Mouse (Mus musculus) forebrain, embryonic 12.5 days (tissue): ENCODE measurements around the gene Gm10203. TPM values are rescaled to one million over a fixed set of nuclear protein-coding genes. Genes with fewer than 3 reads are reported as not detected.
"Not testable (repeated sequence)": the region's sequence is repeated elsewhere in the genome, so short reads cannot be mapped to it uniquely, and the experiment has no call there.

ENCODE experiments used
- ATAC-seq: fragments of 200-750 bp; cut with Nextera tagmentation; 2 replicates; pipeline ENCODE4 v1.8.0; 2017; ENCODE audit warnings: moderate TSS enrichment; ENCODE audit not compliant: low FRiP score
- H3K27ac ChIP-seq: fragments of 300-500 bp; sonication (generic); 2 replicates; pipeline ENCODE4 v1.5.1; 2016; ENCODE audit warnings: mild to moderate bottlenecking
- H3K27me3 ChIP-seq: fragments of 300-500 bp; sonication (generic); 2 replicates; pipeline ENCODE4 v1.6.1; 2016; ENCODE audit warnings: mild to moderate bottlenecking
- H3K36me3 ChIP-seq: fragments of 300-500 bp; sonication (generic); replicated peaks from 2 replicates; pipeline ENCODE4 v1.6.1; 2016; ENCODE audit warnings: mild to moderate bottlenecking
- H3K4me1 ChIP-seq: fragments of 300-500 bp; sonication (generic); 2 replicates; pipeline ENCODE4 v1.6.1; 2016
- H3K4me2 ChIP-seq: fragments of 300-500 bp; sonication (generic); 2 replicates; pipeline ENCODE4 v1.6.1; 2016; ENCODE audit warnings: mild to moderate bottlenecking, moderate library complexity
- H3K4me3 ChIP-seq: fragments of 300-500 bp; sonication (generic); replicated peaks from 2 replicates; pipeline ENCODE4 v1.5.1; 2016; ENCODE audit warnings: mild to moderate bottlenecking
- H3K9ac ChIP-seq: fragments of 300-500 bp; sonication (generic); 2 replicates; pipeline ENCODE4 v1.6.1; 2016; ENCODE audit warnings: mild to moderate bottlenecking
- H3K9me3 ChIP-seq: fragments of 300-500 bp; sonication (generic); 2 replicates; pipeline ENCODE4 v1.6.1; 2016
- WGBS: fragments of 180-500 bp; shearing (Covaris S2); methylation state at CpG from one replicate; pipeline ENCODE4 v1.1.7; 2016; 5-methylcytosine and 5-hydroxymethylcytosine counted together
- polyA plus RNA-seq: library from polyadenylated mRNA; unstranded; fragments of >200 nt; fragmentation: Nextera tagmentation; extraction: Ambion mirVana; gene quantifications from 2 replicates; pipeline ENCODE4 v1.2.1, GENCODE M21; 2016

The Gm10203 gene
- polyA plus RNA-seq, result not detected in 2 replicates

GRCm38 (mm10) chr6:149129870-149130269 lies at the start of gene Gm10203:
Gene Gm10203 (plus strand): TSS chr6:149130170.
- ATAC-seq, H3K4me2 ChIP-seq, H3K9me3 ChIP-seq, H3K27me3 ChIP-seq, H3K27ac ChIP-seq, H3K36me3 ChIP-seq, H3K4me3 ChIP-seq, H3K9ac ChIP-seq: not testable (repeated sequence)
- peaks cover 15% of the 10 kb centered on the region for H3K4me1 ChIP-seq
- WGBS, result 76% methylated on average over 8 of the region's 8 CpGs

- Histone ChIP-seq H3K4me2 (no peak overlapping the region), H3K4me1 (no peaks in the 10 kb centered on the region), H3K36me3 (no peaks in the 10 kb centered on the region), H3K9me3 (no peaks in the 10 kb centered on the region), H3K9ac (no peak overlapping the region), H3K27ac (no peak overlapping the region), H3K27me3 (no peaks in the 10 kb centered on the region), H3K4me3 (no peak overlapping the region)
- 97% methylated on average over 6 of the region's 6 CpGs for WGBS
- ATAC-seq, result no peak
Observed at GRCm38 (mm10) chr6:149092406-149092805, 37.6 kb upstream of the Gm10203 start.

- 77% methylated on average over 5 of the region's 5 CpGs for WGBS
- ATAC-seq, result no peak
Observed at GRCm38 (mm10) chr6:149093465-149093864, 36.5 kb upstream of the Gm10203 start.

GRCm38 (mm10) chr6:149094555-149094954 lies 35.4 kb upstream of the Gm10203 start:
- H3K27ac ChIP-seq, result no peak overlapping the region
- no peak overlapping the region for H3K9ac ChIP-seq
- no peak overlapping the region for H3K4me2 ChIP-seq
- 85% methylated on average over 1 of the region's 1 CpGs for WGBS
- no peaks in the 10 kb centered on the region for H3K27me3 ChIP-seq
- ATAC-seq, result no peak
- H3K4me1 ChIP-seq, result peaks cover 5% of the 10 kb centered on the region
- H3K4me3 ChIP-seq, result no peak overlapping the region
- no peaks in the 10 kb centered on the region for H3K36me3 ChIP-seq
- no peaks in the 10 kb centered on the region for H3K9me3 ChIP-seq

More at GRCm38 (mm10) chr6:149093465-149093864, 36.5 kb upstream of the Gm10203 start:
- Histone ChIP-seq H3K4me2 (no peak overlapping the region), H3K4me3 (no peak overlapping the region), H3K27me3 (no peaks in the 10 kb centered on the region), H3K4me1 (no peaks in the 10 kb centered on the region), H3K36me3 (no peaks in the 10 kb centered on the region), H3K9ac (no peak overlapping the region), H3K9me3 (no peaks in the 10 kb centered on the region), H3K27ac (no peak overlapping the region)

- Histone ChIP-seq H3K4me3 (no peak overlapping the region), H3K4me1 (peaks cover 7% of the 10 kb centered on the region), H3K9me3 (no peaks in the 10 kb centered on the region), H3K27ac (no peak overlapping the region), H3K9ac (no peak overlapping the region), H3K4me2 (no peak overlapping the region), H3K27me3 (no peaks in the 10 kb centered on the region), H3K36me3 (no peaks in the 10 kb centered on the region)
- WGBS, result 73% methylated on average over 6 of the region's 6 CpGs
- ATAC-seq, result no peak
Observed at GRCm38 (mm10) chr6:149095389-149095788, 34.6 kb upstream of the Gm10203 start.

- H3K36me3 ChIP-seq, result no peaks in the 10 kb centered on the region
- H3K9me3 ChIP-seq, result no peaks in the 10 kb centered on the region
- no peaks in the 10 kb centered on the region for H3K27me3 ChIP-seq
- H3K4me2 ChIP-seq, result no peak overlapping the region
- H3K27ac ChIP-seq, result no peak overlapping the region
- no peak overlapping the region for H3K9ac ChIP-seq
- no peak overlapping the region for H3K4me3 ChIP-seq
- peaks cover 7% of the 10 kb centered on the region for H3K4me1 ChIP-seq
- WGBS, result 91% methylated on average over 2 of the region's 2 CpGs
- no peak for ATAC-seq
Observed at GRCm38 (mm10) chr6:149096233-149096632, 33.7 kb upstream of the Gm10203 start.

- Histone ChIP-seq H3K36me3 (no peaks in the 10 kb centered on the region), H3K27ac (no peak overlapping the region), H3K9me3 (no peaks in the 10 kb centered on the region), H3K4me2 (no peak overlapping the region), H3K9ac (no peak overlapping the region), H3K4me3 (no peak overlapping the region), H3K4me1 (peaks cover 7% of the 10 kb centered on the region), H3K27me3 (no peaks in the 10 kb centered on the region)
- WGBS, result 93% methylated on average over 1 of the region's 1 CpGs
- ATAC-seq, result no peak
Observed at GRCm38 (mm10) chr6:149097276-149097675, 32.7 kb upstream of the Gm10203 start.

GRCm38 (mm10) chr6:149098993-149099392 lies 31.0 kb upstream of the Gm10203 start:
- H3K27me3 ChIP-seq, result no peaks in the 10 kb centered on the region; the same call in 1 of the 2 replicates
- H3K4me1 ChIP-seq, result peaks cover 7% of the 10 kb centered on the region
- no peak overlapping the region for H3K9ac ChIP-seq
- ATAC-seq, result no peak
- H3K4me2 ChIP-seq, result no peak overlapping the region
- no peak overlapping the region for H3K27ac ChIP-seq
- H3K4me3 ChIP-seq, result no peak overlapping the region
- H3K9me3 ChIP-seq, result no peaks in the 10 kb centered on the region
- H3K36me3 ChIP-seq, result no peaks in the 10 kb centered on the region

- Histone ChIP-seq H3K27ac (peak overlapping the region; percentile 97), H3K9ac (peak overlapping the region; percentile 92), H3K36me3 (no peaks in the 10 kb centered on the region), H3K4me1 (peaks cover 7% of the 10 kb centered on the region), H3K9me3 (no peaks in the 10 kb centered on the region), H3K4me2 (peak overlapping the region; percentile 72), H3K27me3 (no peaks in the 10 kb centered on the region; the same call in 1 of the 2 replicates), H3K4me3 (peak overlapping the region; percentile 82)
- ATAC-seq, result peak; percentile 72
- 1% methylated on average over 51 of the region's 52 CpGs for WGBS
Observed at GRCm38 (mm10) chr6:149100174-149101075, 29.5 kb upstream of the Gm10203 start.

- Histone ChIP-seq H3K4me1 (peaks cover 7% of the 10 kb centered on the region), H3K9me3 (no peaks in the 10 kb centered on the region), H3K27ac (peak within 1 kb of the TSS; percentile 97), H3K9ac (peak within 1 kb of the TSS; percentile 92), H3K27me3 (no peaks in the 10 kb centered on the region; the same call in 1 of the 2 replicates), H3K36me3 (no peaks in the 10 kb centered on the region), H3K4me2 (peak within 1 kb of the TSS; percentile 72), H3K4me3 (peak within 1 kb of the TSS; percentile 82)
- ATAC-seq, result peak; percentile 95
- whole genome bisulfite sequencing, result under 1% methylated on average over 111 of the region's 124 CpGs
Observed at GRCm38 (mm10) chr6:149101076-149101942, 28.7 kb upstream of the Gm10203 start, which contains the start of gene Dennd5b. Gene Dennd5b (minus strand): TSS chr6:149101680.

GRCm38 (mm10) chr6:149101943-149102243 lies 28.1 kb upstream of the Gm10203 start:
- Histone ChIP-seq H3K36me3 (no peaks in the 10 kb centered on the region), H3K4me2 (peak overlapping the region; percentile 72), H3K4me1 (peaks cover 7% of the 10 kb centered on the region), H3K4me3 (peak overlapping the region; percentile 82), H3K9me3 (no peaks in the 10 kb centered on the region), H3K27ac (peak overlapping the region; percentile 97), H3K27me3 (no peaks in the 10 kb centered on the region; the same call in 1 of the 2 replicates), H3K9ac (peak overlapping the region; percentile 92)
- peak; percentile 20 for ATAC-seq
- WGBS, result 12% methylated on average over 7 of the region's 7 CpGs

GRCm38 (mm10) chr6:149103451-149103850 lies 26.5 kb upstream of the Gm10203 start:
- no peaks in the 10 kb centered on the region for H3K36me3 ChIP-seq
- no peak for ATAC-seq
- 97% methylated on average over 1 of the region's 1 CpGs for WGBS

More at GRCm38 (mm10) chr6:149103451-149103850, 26.5 kb upstream of the Gm10203 start:
- H3K27me3 ChIP-seq, result no peaks in the 10 kb centered on the region; the same call in 1 of the 2 replicates
- no peak overlapping the region for H3K4me2 ChIP-seq
- H3K9me3 ChIP-seq, result no peaks in the 10 kb centered on the region
- peaks cover 7% of the 10 kb centered on the region for H3K4me1 ChIP-seq
- no peak overlapping the region for H3K27ac ChIP-seq
- H3K4me3 ChIP-seq, result no peak overlapping the region
- no peak overlapping the region for H3K9ac ChIP-seq
